Mouse (Mus musculus): ENCODE data around the gene Itgb6.

Gene Itgb6

GRCm38 (mm10) chr2:60713857-60714256 is 8.6 kb downstream of the Itgb6 start:
- in situ Hi-C loops (cut with MboI, MseI), result loop anchor here (10.0 kb wide), 1 partner anchor 741 kb away; no protein-coding TSS in a partner anchor

GRCm38 (mm10) chr2:60712891-60713290 is 9.6 kb downstream of the Itgb6 start:
- in situ Hi-C loops (cut with MboI, MseI), result loop anchor here (10.0 kb wide), 1 partner anchor 742 kb away; no protein-coding TSS in a partner anchor

- in situ Hi-C loops (cut with MboI, MseI), result loop anchor here (10.0 kb wide), 1 partner anchor 742 kb away; no protein-coding TSS in a partner anchor
These were observed 10.0 kb downstream of the Itgb6 start for GRCm38 (mm10) chr2:60712483-60712882.

GRCm38 (mm10) chr2:60711098-60711880 is 11.2 kb downstream of the Itgb6 start:
- in situ Hi-C loops (cut with MboI, MseI), result loop anchor here (10.0 kb wide), 1 partner anchor 744 kb away; no protein-coding TSS in a partner anchor

GRCm38 (mm10) chr2:60710317-60710716 is 12.1 kb downstream of the Itgb6 start:
- in situ Hi-C loops (cut with MboI, MseI), result loop anchor here (10.0 kb wide), 1 partner anchor 744 kb away; no protein-coding TSS in a partner anchor

GRCm38 (mm10) chr2:60708671-60709070 is 13.8 kb downstream of the Itgb6 start:
- in situ Hi-C loops (cut with MboI, MseI), result no loop called here

- in situ Hi-C loops (cut with MboI, MseI), result no loop called here
These were observed 15.6 kb downstream of the Itgb6 start for GRCm38 (mm10) chr2:60706866-60707265.

- in situ Hi-C loops (cut with MboI, MseI), result no loop called here
These were observed 17.0 kb downstream of the Itgb6 start for GRCm38 (mm10) chr2:60705426-60705825.

GRCm38 (mm10) chr2:60703315-60703714 is 19.1 kb downstream of the Itgb6 start:
- in situ Hi-C loops (cut with MboI, MseI), result no loop called here

GRCm38 (mm10) chr2:60700956-60701355 is 21.5 kb downstream of the Itgb6 start:
- in situ Hi-C loops (cut with MboI, MseI), result no loop called here

- in situ Hi-C loops (cut with MboI, MseI), result no loop called here
These were observed 22.4 kb downstream of the Itgb6 start for GRCm38 (mm10) chr2:60700013-60700412.

GRCm38 (mm10) chr2:60699591-60699990 is 22.9 kb downstream of the Itgb6 start:
- in situ Hi-C loops (cut with MboI, MseI), result no loop called here

- in situ Hi-C loops (cut with MboI, MseI), result no loop called here
These were observed 24.3 kb downstream of the Itgb6 start for GRCm38 (mm10) chr2:60698155-60698554.

GRCm38 (mm10) chr2:60697530-60697929 is 24.9 kb downstream of the Itgb6 start:
- in situ Hi-C loops (cut with MboI, MseI), result no loop called here

- in situ Hi-C loops (cut with MboI, MseI), result no loop called here
These were observed 25.9 kb downstream of the Itgb6 start for GRCm38 (mm10) chr2:60696559-60696958.

GRCm38 (mm10) chr2:60695706-60696105 is 26.7 kb downstream of the Itgb6 start:
- in situ Hi-C loops (cut with MboI, MseI), result no loop called here

GRCm38 (mm10) chr2:60694563-60694962 is 27.9 kb downstream of the Itgb6 start:
- in situ Hi-C loops (cut with MboI, MseI), result no loop called here

- in situ Hi-C loops (cut with MboI, MseI), result no loop called here
These were observed 30.2 kb downstream of the Itgb6 start for GRCm38 (mm10) chr2:60692239-60692638.

- in situ Hi-C loops (cut with MboI, MseI), result no loop called here
These were observed 32.2 kb downstream of the Itgb6 start for GRCm38 (mm10) chr2:60690212-60690611.

- in situ Hi-C loops (cut with MboI, MseI), result no loop called here
These were observed 33.4 kb downstream of the Itgb6 start for GRCm38 (mm10) chr2:60688944-60689615.

- in situ Hi-C loops (cut with MboI, MseI), result no loop called here
These were observed 34.3 kb downstream of the Itgb6 start for GRCm38 (mm10) chr2:60688150-60688549.

GRCm38 (mm10) chr2:60685973-60686372 is 36.5 kb downstream of the Itgb6 start:
- in situ Hi-C loops (cut with MboI, MseI), result no loop called here

GRCm38 (mm10) chr2:60684168-60684567 is 38.3 kb downstream of the Itgb6 start:
- in situ Hi-C loops (cut with MboI, MseI), result no loop called here
